Mouse (Mus musculus): ENCODE measurements around the gene Ppm1f. TPM values are rescaled to one million over a fixed set of nuclear protein-coding genes. Genes with fewer than 3 reads are reported as not detected.

The Ppm1f gene
- polyA plus RNA-seq, 1 experiment = 26.5 TPM

- no peak for TF ChIP-seq CTCF (IDR thresholded peaks at IDR 0.05; ENCODE audit: low read depth, low read length)
- no peak for TF ChIP-seq POLR2A (IDR thresholded peaks at IDR 0.05; ENCODE audit: insufficient read depth, low read length)
- TF ChIP-seq EP300 (IDR thresholded peaks at IDR 0.05; ENCODE audit: insufficient read depth, low read depth, low read length) = no peak
- H3K4me1 ChIP-seq (ENCODE audit: control insufficient read depth, insufficient read depth, low read length) = peaks cover 5% of the 10 kb centered on the region
- no peaks in the 10 kb centered on the region for H3K9me3 ChIP-seq (replicated peaks; ENCODE audit: control insufficient read depth, insufficient read depth, low read length, poor library complexity, severe bottlenecking)
- H3K27ac ChIP-seq (ENCODE audit: insufficient read depth, low read length) = peak overlapping the region; percentile 70; the same call in 1 of the 2 replicates
- H3K27me3 ChIP-seq (ENCODE audit: control insufficient read depth, insufficient read depth, low read length, poor library complexity, severe bottlenecking) = no peaks in the 10 kb centered on the region
- peaks cover 10% of the 10 kb centered on the region for H3K36me3 ChIP-seq (ENCODE audit: control insufficient read depth, insufficient read depth, low read length, poor library complexity, severe bottlenecking)
- peak overlapping the region; percentile 55; the same call in 1 of the 2 replicates for H3K9ac ChIP-seq (ENCODE audit: low read depth, poor library complexity, severe bottlenecking)
- peak overlapping the region; percentile 87; the same call in 1 of the 2 replicates for H3K4me3 ChIP-seq (ENCODE audit: low read depth, low read length)
Measured at GRCm38 (mm10) chr16:16870241-16870616, 26.0 kb upstream of the Ppm1f start.

DNA sequence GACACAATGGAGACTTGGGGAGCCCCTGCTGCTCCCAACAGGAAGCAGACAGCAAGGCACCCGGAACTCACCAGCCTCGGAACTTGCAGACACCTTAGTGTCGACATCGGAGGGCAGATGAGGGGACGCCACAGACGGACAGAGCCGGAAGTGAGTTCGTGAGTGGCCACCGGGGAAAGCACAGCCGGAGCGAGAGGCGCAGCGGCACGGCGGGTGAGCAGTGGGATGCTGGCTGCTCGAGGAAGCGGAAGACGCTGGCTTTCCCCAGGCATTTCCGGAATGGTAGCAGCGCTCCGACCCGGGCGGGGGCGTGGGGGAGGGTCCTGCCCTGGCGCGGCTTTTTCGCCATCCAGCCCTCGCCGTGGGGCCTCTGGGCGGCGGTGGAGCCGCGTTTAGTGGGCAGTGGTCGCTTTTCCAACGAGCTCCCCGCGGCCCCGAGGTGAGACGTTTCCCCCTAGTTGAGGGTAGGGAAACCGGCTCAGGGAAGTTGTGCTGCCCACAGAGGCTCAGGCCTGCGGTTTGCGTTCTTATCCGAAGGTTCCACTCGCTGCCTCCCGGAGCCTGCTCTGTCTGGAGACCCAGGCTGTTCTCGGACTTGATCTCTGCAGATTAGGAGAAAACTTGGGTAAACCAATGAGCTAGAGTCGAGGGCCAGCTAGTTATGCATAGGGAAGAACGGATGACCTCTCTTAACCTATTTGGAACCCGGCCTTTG lies 25.5 kb upstream of the Ppm1f start, which contains the start of the genes Top3b and Vpreb1:
Gene Top3b (plus strand): TSS at position 120 of the 715 bp plus-strand sequence.
Gene Vpreb1 (minus strand): TSS at position 227 of the 715 bp plus-strand sequence.
- peaks cover 12% of the 10 kb centered on the region for H3K36me3 ChIP-seq (ENCODE audit: control insufficient read depth, insufficient read depth, low read length, poor library complexity, severe bottlenecking)
- peak within 1 kb of the TSS; percentile 87 for H3K4me3 ChIP-seq (ENCODE audit: low read depth, low read length)
- H3K27ac ChIP-seq (ENCODE audit: insufficient read depth, low read length) = peak within 1 kb of the TSS; percentile 76
- H3K27me3 ChIP-seq (ENCODE audit: control insufficient read depth, insufficient read depth, low read length, poor library complexity, severe bottlenecking) = no peaks in the 10 kb centered on the region
- H3K9me3 ChIP-seq (replicated peaks; ENCODE audit: control insufficient read depth, insufficient read depth, low read length, poor library complexity, severe bottlenecking) = no peaks in the 10 kb centered on the region
- peak within 1 kb of the TSS; percentile 91 for H3K9ac ChIP-seq (ENCODE audit: low read depth, poor library complexity, severe bottlenecking)
- peaks cover 3% of the 10 kb centered on the region for H3K4me1 ChIP-seq (ENCODE audit: control insufficient read depth, insufficient read depth, low read length)
- TF ChIP-seq POLR2A (IDR thresholded peaks at IDR 0.05; ENCODE audit: insufficient read depth, low read length) (no peak), EP300 (IDR thresholded peaks at IDR 0.05; ENCODE audit: insufficient read depth, low read depth, low read length) (peak; percentile 81; the same call in 1 of the 2 replicates), CTCF (IDR thresholded peaks at IDR 0.05; ENCODE audit: low read depth, low read length) (no peak)

GRCm38 (mm10) chr16:16879025-16879424 lies 17.2 kb upstream of the Ppm1f start:
- Histone ChIP-seq H3K27me3 (ENCODE audit: control insufficient read depth, insufficient read depth, low read length, poor library complexity, severe bottlenecking) (no peaks in the 10 kb centered on the region), H3K36me3 (ENCODE audit: control insufficient read depth, insufficient read depth, low read length, poor library complexity, severe bottlenecking) (peaks cover 90% of the 10 kb centered on the region), H3K9ac (ENCODE audit: low read depth, poor library complexity, severe bottlenecking) (no peak overlapping the region), H3K4me1 (ENCODE audit: control insufficient read depth, insufficient read depth, low read length) (no peaks in the 10 kb centered on the region), H3K27ac (ENCODE audit: insufficient read depth, low read length) (no peak overlapping the region), H3K9me3 (replicated peaks; ENCODE audit: control insufficient read depth, insufficient read depth, low read length, poor library complexity, severe bottlenecking) (no peaks in the 10 kb centered on the region), H3K4me3 (ENCODE audit: low read depth, low read length) (no peak overlapping the region)
- TF ChIP-seq CTCF (IDR thresholded peaks at IDR 0.05; ENCODE audit: low read depth, low read length) (no peak), POLR2A (IDR thresholded peaks at IDR 0.05; ENCODE audit: insufficient read depth, low read length) (no peak), EP300 (IDR thresholded peaks at IDR 0.05; ENCODE audit: insufficient read depth, low read depth, low read length) (no peak)

GRCm38 (mm10) chr16:16888341-16888740 lies 7.9 kb upstream of the Ppm1f start:
- Histone ChIP-seq H3K9ac (ENCODE audit: low read depth, poor library complexity, severe bottlenecking) (no peak overlapping the region), H3K4me3 (ENCODE audit: low read depth, low read length) (no peak overlapping the region), H3K4me1 (ENCODE audit: control insufficient read depth, insufficient read depth, low read length) (no peaks in the 10 kb centered on the region), H3K27me3 (ENCODE audit: control insufficient read depth, insufficient read depth, low read length, poor library complexity, severe bottlenecking) (no peaks in the 10 kb centered on the region), H3K27ac (ENCODE audit: insufficient read depth, low read length) (no peak overlapping the region), H3K36me3 (ENCODE audit: control insufficient read depth, insufficient read depth, low read length, poor library complexity, severe bottlenecking) (peaks cover 96% of the 10 kb centered on the region), H3K9me3 (replicated peaks; ENCODE audit: control insufficient read depth, insufficient read depth, low read length, poor library complexity, severe bottlenecking) (no peaks in the 10 kb centered on the region)
- TF ChIP-seq POLR2A (IDR thresholded peaks at IDR 0.05; ENCODE audit: insufficient read depth, low read length) = no peak
- TF ChIP-seq CTCF (IDR thresholded peaks at IDR 0.05; ENCODE audit: low read depth, low read length) = no peak
- TF ChIP-seq EP300 (IDR thresholded peaks at IDR 0.05; ENCODE audit: insufficient read depth, low read depth, low read length) = no peak

DNA sequence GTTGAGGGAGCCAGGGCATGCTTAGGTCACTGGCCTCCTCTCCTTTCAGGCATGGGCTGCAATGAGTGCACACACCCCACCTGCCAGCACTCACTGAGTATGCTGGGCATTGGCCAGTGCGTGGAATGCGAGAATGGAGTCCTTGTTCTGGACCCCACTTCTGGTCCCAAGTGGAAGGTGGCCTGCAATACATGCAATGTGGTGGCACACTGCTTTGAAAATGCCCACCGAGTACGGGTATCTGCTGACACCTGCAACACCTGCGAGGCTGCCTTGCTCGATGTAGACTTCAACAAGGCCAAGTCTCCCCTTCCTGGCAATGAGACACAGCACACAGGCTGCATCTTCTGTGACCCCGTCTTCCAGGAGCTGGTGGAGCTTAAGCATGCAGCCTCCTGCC lies 3.9 kb upstream of the Ppm1f start:
- H3K36me3 ChIP-seq (ENCODE audit: control insufficient read depth, insufficient read depth, low read length, poor library complexity, severe bottlenecking) = peaks cover 58% of the 10 kb centered on the region
- H3K4me1 ChIP-seq (ENCODE audit: control insufficient read depth, insufficient read depth, low read length) = no peaks in the 10 kb centered on the region
- H3K27me3 ChIP-seq (ENCODE audit: control insufficient read depth, insufficient read depth, low read length, poor library complexity, severe bottlenecking) = no peaks in the 10 kb centered on the region
- no peaks in the 10 kb centered on the region for H3K9me3 ChIP-seq (replicated peaks; ENCODE audit: control insufficient read depth, insufficient read depth, low read length, poor library complexity, severe bottlenecking)
- no peak overlapping the region for H3K4me3 ChIP-seq (ENCODE audit: low read depth, low read length)
- TF ChIP-seq EP300 (IDR thresholded peaks at IDR 0.05; ENCODE audit: insufficient read depth, low read depth, low read length) = no peak
- no peak for TF ChIP-seq POLR2A (IDR thresholded peaks at IDR 0.05; ENCODE audit: insufficient read depth, low read length)
- no peak for TF ChIP-seq CTCF (IDR thresholded peaks at IDR 0.05; ENCODE audit: low read depth, low read length)
- H3K27ac ChIP-seq (ENCODE audit: insufficient read depth, low read length) = no peak overlapping the region
- H3K9ac ChIP-seq (ENCODE audit: low read depth, poor library complexity, severe bottlenecking) = no peak overlapping the region

- H3K27ac ChIP-seq (ENCODE audit: insufficient read depth, low read length) = peak overlapping the region; percentile 47
- H3K36me3 ChIP-seq (ENCODE audit: control insufficient read depth, insufficient read depth, low read length, poor library complexity, severe bottlenecking) = peaks cover 22% of the 10 kb centered on the region
- H3K9me3 ChIP-seq (replicated peaks; ENCODE audit: control insufficient read depth, insufficient read depth, low read length, poor library complexity, severe bottlenecking) = no peaks in the 10 kb centered on the region
- H3K27me3 ChIP-seq (ENCODE audit: control insufficient read depth, insufficient read depth, low read length, poor library complexity, severe bottlenecking) = no peaks in the 10 kb centered on the region
- no peak overlapping the region for H3K4me3 ChIP-seq (ENCODE audit: low read depth, low read length)
- TF ChIP-seq CTCF (IDR thresholded peaks at IDR 0.05; ENCODE audit: low read depth, low read length) (no peak), POLR2A (IDR thresholded peaks at IDR 0.05; ENCODE audit: insufficient read depth, low read length) (no peak), EP300 (IDR thresholded peaks at IDR 0.05; ENCODE audit: insufficient read depth, low read depth, low read length) (no peak)
- H3K4me1 ChIP-seq (ENCODE audit: control insufficient read depth, insufficient read depth, low read length) = peaks cover 2% of the 10 kb centered on the region
- no peak overlapping the region for H3K9ac ChIP-seq (ENCODE audit: low read depth, poor library complexity, severe bottlenecking)
Measured at GRCm38 (mm10) chr16:16896015-16896381, 271 bp upstream of the Ppm1f start.
